Mouse (Mus musculus): ENCODE measurements around the gene Utp15. TPM values are rescaled to one million over a fixed set of nuclear protein-coding genes. Genes with fewer than 3 reads are reported as not detected.

Utp15 gene
- polyA plus RNA-seq, 1 experiment, result 10.0 TPM

DNA sequence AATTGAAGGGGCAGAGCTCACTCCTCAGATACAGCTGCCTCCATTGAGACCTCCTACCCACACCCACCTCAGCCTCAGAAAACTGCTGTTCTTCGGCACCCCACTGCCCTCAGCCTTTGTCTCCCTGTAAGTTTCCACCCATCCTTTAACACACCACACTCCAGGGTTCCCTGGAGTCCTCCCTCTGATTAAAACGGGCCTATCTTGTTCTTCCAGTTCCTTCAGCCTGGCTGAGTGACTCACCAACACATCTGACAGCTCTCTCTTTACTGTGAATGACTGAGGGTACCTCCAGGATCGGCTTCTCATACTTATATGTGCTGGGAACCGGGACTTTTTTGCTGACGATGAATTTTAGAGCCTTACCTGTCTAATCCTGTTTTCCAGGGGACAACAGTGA is 33.2 kb upstream of the Utp15 start:
- TF ChIP-seq POLR2A (IDR thresholded peaks at IDR 0.05; ENCODE audit: borderline replicate concordance, low read depth, low read length) (no peak), CTCF (IDR thresholded peaks at IDR 0.05; ENCODE audit: low read depth, low read length) (no peak)
- Histone ChIP-seq H3K27ac (ENCODE audit: insufficient read depth, low read depth, low read length) (no peak overlapping the region), H3K4me3 (ENCODE audit: insufficient read depth, low read length) (no peak overlapping the region), H3K4me1 (ENCODE audit: control insufficient read depth, insufficient read depth, low read length) (no peaks in the 10 kb centered on the region)

DNA sequence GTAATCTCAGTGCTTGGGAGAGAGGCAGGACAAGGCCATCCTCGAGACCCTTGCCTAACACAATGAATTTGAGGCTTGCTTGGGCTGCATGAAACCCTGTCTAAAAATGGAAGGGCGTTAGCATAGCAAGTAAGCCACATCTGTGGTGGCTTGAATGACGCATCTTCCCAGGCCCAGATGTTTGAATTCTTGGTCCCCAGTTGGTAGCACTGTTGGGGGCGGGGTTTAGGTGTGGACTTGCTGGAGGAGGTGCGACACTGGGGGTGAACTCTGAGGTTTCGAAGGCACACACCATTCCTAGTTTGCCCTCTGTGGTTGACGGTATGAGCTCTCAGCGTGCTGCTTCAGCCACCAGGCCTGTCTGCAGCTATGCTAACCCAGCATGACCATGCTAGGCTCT is 28.9 kb upstream of the Utp15 start:
- TF ChIP-seq POLR2A (IDR thresholded peaks at IDR 0.05; ENCODE audit: borderline replicate concordance, low read depth, low read length) (no peak), CTCF (IDR thresholded peaks at IDR 0.05; ENCODE audit: low read depth, low read length) (no peak)
- no peaks in the 10 kb centered on the region for H3K4me1 ChIP-seq (ENCODE audit: control insufficient read depth, insufficient read depth, low read length)
- no peak overlapping the region for H3K27ac ChIP-seq (ENCODE audit: insufficient read depth, low read depth, low read length)
- no peak overlapping the region for H3K4me3 ChIP-seq (ENCODE audit: insufficient read depth, low read length)

DNA sequence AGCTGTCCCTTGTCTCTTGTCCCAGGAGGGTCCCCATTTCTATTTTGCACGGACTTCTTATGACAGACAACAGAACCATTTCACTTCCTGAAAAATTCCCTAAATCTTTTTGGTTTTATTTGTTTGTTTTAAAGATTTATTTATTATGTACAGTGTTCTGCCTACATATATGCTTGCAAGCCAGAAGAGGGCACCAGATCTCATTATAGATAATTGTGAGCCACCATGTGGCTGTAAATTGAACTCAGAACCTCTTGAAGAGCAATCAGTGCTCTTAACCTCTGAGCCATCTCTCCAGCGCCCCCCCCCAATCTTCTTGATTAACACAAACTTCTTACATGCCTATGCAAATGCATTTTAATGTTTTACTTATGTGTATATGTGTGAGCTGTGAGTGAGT is 27.9 kb upstream of the Utp15 start:
- Histone ChIP-seq H3K4me3 (ENCODE audit: insufficient read depth, low read length) (no peak overlapping the region), H3K27ac (ENCODE audit: insufficient read depth, low read depth, low read length) (no peak overlapping the region), H3K4me1 (ENCODE audit: control insufficient read depth, insufficient read depth, low read length) (no peaks in the 10 kb centered on the region)
- no peak for TF ChIP-seq POLR2A (IDR thresholded peaks at IDR 0.05; ENCODE audit: borderline replicate concordance, low read depth, low read length)
- TF ChIP-seq CTCF (IDR thresholded peaks at IDR 0.05; ENCODE audit: low read depth, low read length), result no peak

DNA sequence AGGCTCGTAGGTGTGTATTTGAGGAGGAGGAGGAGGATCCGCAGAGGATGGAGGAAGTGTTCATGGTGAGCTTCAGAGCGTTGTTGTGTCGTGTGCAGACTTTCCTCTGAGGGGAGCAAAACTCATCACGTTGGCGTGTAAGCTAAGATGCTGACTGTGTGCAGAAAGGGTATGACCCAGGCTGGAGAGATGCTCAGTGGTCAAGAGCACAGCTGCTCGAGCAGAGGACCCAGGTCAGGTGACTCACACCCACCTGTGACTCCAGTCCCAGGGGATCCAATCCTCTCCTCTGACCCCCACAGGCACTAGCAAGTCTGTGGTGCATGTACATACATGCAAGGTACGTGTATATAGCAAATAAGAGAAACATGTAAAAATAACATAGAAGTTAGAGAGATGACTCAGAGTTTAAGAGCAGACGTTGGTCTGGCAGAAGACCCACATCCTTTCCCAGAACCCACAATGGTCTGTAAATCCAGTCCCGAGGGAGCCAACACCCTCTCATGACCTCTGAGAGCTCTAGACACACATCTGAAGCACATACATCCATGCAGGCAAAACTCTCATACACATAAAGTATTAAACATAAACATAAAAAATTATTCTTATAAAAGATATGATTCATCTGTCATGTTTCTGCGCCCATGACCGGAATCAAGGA is 18.3 kb upstream of the Utp15 start:
- no peak for TF ChIP-seq POLR2A (IDR thresholded peaks at IDR 0.05; ENCODE audit: borderline replicate concordance, low read depth, low read length)
- TF ChIP-seq CTCF (IDR thresholded peaks at IDR 0.05; ENCODE audit: low read depth, low read length), result no peak

DNA sequence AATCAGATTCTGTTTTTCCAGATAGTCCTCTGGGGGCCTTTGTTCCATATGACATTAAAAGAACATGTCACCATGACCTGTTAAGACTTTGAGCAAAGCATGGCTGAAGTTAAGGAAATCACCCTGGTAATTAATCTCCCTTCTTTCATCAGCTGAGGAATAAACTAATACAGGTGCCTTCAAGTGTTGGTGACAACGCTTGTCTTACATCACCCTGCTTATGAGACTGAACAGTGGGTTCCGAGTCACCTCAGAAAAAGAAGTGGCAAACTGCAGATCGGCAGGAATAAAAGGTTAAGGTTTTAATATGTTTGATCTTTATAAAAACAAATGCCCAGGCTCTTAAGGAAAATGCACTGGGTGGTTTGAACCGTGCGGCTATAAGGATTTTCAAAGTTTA is 16.8 kb upstream of the Utp15 start, which contains the start of gene Gm21976:
Gene Gm21976, plus strand, starts transcription at position 202 of the 400 bp plus-strand sequence.
- Histone ChIP-seq H3K4me1 (ENCODE audit: control insufficient read depth, insufficient read depth, low read length) (no peaks in the 10 kb centered on the region), H3K27ac (ENCODE audit: insufficient read depth, low read depth, low read length) (no peak within 1 kb of the TSS), H3K4me3 (ENCODE audit: insufficient read depth, low read length) (no peak within 1 kb of the TSS)
- TF ChIP-seq CTCF (IDR thresholded peaks at IDR 0.05; ENCODE audit: low read depth, low read length), result no peak
- no peak for TF ChIP-seq POLR2A (IDR thresholded peaks at IDR 0.05; ENCODE audit: borderline replicate concordance, low read depth, low read length)

More for the DNA sequence above, 18.3 kb upstream of the Utp15 start:
- no peak overlapping the region for H3K4me3 ChIP-seq (ENCODE audit: insufficient read depth, low read length)
- no peaks in the 10 kb centered on the region for H3K4me1 ChIP-seq (ENCODE audit: control insufficient read depth, insufficient read depth, low read length)
- H3K27ac ChIP-seq (ENCODE audit: insufficient read depth, low read depth, low read length), result no peak overlapping the region

DNA sequence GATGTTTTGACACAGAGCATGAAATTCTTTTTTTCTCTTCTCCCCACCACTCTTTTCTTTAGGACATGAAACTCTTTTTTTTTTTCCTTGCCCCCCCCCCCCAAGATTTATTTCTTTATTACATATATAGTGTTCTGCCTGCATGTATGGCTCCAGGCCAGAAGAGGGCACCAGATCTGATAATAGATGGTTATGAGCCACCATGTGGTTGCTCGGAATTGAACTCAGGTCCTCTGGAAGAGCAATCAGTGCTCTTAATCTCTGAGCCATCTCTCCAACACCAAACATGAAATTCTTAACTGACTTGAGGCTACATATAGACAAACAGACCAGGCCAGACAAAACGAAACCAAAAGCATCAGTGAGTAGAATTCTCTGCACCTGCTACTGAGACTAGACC is 14.7 kb upstream of the Utp15 start:
- Histone ChIP-seq H3K27ac (ENCODE audit: insufficient read depth, low read depth, low read length) (no peak overlapping the region), H3K4me1 (ENCODE audit: control insufficient read depth, insufficient read depth, low read length) (no peaks in the 10 kb centered on the region), H3K4me3 (ENCODE audit: insufficient read depth, low read length) (no peak overlapping the region)
- TF ChIP-seq POLR2A (IDR thresholded peaks at IDR 0.05; ENCODE audit: borderline replicate concordance, low read depth, low read length) (no peak), CTCF (IDR thresholded peaks at IDR 0.05; ENCODE audit: low read depth, low read length) (no peak)

DNA sequence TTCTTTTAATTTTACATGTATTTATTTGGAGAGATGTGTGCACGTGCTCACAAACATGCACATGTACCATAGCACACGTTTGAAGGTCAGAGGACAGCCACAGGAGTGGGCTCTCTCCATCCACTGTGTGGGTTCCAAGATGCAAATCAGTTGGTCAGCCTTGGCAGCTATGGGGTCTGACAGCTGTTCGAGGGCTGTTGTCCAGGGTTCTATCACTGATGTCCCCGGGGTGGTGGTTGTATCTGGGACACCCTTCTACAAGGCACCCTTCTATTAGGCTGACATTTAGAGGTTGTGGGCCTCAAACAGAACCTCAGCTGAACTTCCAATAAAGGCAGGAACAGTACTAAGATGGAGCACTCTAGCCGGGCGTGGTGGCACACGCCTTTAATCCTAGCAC is 13.4 kb upstream of the Utp15 start:
- no peak overlapping the region for H3K27ac ChIP-seq (ENCODE audit: insufficient read depth, low read depth, low read length)
- no peaks in the 10 kb centered on the region for H3K4me1 ChIP-seq (ENCODE audit: control insufficient read depth, insufficient read depth, low read length)
- H3K4me3 ChIP-seq (ENCODE audit: insufficient read depth, low read length), result no peak overlapping the region
- TF ChIP-seq POLR2A (IDR thresholded peaks at IDR 0.05; ENCODE audit: borderline replicate concordance, low read depth, low read length) (no peak), CTCF (IDR thresholded peaks at IDR 0.05; ENCODE audit: low read depth, low read length) (no peak)

DNA sequence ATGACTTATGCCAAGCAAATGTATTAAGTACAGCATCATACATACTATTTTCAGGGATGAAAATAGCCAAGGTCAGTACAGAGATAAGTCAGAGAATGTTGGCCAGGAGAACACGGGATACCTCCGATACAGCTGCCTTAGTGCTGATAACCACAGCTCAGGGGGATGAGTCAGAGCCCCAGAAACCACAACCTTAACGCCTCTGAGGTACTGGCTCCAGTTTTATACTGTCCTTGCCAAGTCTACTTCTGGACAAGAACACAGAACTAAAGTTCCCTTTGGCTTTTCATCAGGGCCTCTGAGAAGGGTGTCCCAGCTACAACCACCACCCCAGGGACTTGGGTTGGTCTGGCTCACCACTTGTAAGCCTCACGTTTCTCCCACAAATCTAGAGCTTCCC is 12.8 kb upstream of the Utp15 start:
- Histone ChIP-seq H3K27ac (ENCODE audit: insufficient read depth, low read depth, low read length) (no peak overlapping the region), H3K4me1 (ENCODE audit: control insufficient read depth, insufficient read depth, low read length) (no peaks in the 10 kb centered on the region), H3K4me3 (ENCODE audit: insufficient read depth, low read length) (no peak overlapping the region)
- TF ChIP-seq CTCF (IDR thresholded peaks at IDR 0.05; ENCODE audit: low read depth, low read length) (no peak), POLR2A (IDR thresholded peaks at IDR 0.05; ENCODE audit: borderline replicate concordance, low read depth, low read length) (no peak)

DNA sequence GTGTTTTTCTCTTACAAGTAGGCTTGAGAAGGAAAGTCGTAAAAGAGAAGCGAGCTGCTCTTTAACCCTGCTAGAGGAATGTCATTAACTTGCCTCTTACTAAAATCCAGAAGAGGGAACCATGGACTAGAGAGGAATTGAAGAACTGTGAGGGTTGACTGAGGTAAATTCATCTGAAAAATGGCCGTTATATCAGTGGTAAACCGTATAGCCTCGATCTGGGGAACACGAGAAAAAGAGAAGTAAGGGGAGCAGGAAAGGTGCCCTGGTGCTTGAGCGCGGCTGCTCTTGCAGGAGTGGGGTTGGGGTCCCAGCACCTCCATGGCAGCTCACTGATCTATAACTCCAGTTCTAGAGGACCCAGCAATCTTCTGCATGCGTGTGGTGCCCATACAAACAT is 11.2 kb upstream of the Utp15 start:
- Histone ChIP-seq H3K27ac (ENCODE audit: insufficient read depth, low read depth, low read length) (no peak overlapping the region), H3K4me3 (ENCODE audit: insufficient read depth, low read length) (no peak overlapping the region), H3K4me1 (ENCODE audit: control insufficient read depth, insufficient read depth, low read length) (no peaks in the 10 kb centered on the region)
- TF ChIP-seq POLR2A (IDR thresholded peaks at IDR 0.05; ENCODE audit: borderline replicate concordance, low read depth, low read length) (no peak), CTCF (IDR thresholded peaks at IDR 0.05; ENCODE audit: low read depth, low read length) (no peak)

DNA sequence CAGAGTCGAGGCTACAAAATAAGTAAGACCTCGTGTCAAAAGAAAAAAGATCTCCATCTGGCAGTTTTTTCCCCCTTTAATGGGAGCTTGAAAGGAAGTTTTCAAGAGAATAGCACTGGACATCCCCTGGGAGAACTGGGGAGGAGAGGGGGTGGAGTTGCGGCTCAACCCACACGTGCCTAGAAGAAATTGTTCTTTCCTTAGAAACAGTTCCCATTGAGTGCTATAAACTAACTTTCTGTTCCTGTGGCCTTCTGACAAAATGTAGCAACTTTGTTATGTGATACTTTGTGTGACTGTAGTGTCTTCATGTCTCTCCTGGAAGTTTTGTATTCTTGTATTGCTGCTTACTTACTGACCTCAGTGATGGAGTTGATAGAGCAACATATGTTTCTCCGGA is 1.3 kb upstream of the Utp15 start:
- Histone ChIP-seq H3K4me3 (ENCODE audit: insufficient read depth, low read length) (peak overlapping the region; percentile 90), H3K4me1 (ENCODE audit: control insufficient read depth, insufficient read depth, low read length) (peaks cover 5% of the 10 kb centered on the region; the same call in 1 of the 2 replicates), H3K27ac (ENCODE audit: insufficient read depth, low read depth, low read length) (no peak overlapping the region)
- TF ChIP-seq POLR2A (IDR thresholded peaks at IDR 0.05; ENCODE audit: borderline replicate concordance, low read depth, low read length) (no peak), CTCF (IDR thresholded peaks at IDR 0.05; ENCODE audit: low read depth, low read length) (no peak)

Data from bone marrow macrophage, adult 2 months (primary cell).